In genomic region chr17:10639816-10640215, GRCm38 (mm10) we compare ENCODE assay signal across 15 mouse cellular contexts.
"Had no signal": no experiment of that assay in that cellular context is flagged by ENCODE, and none has a peak within 500 bp of the region (broad histone marks: within the 10 kb centered on the region; RNA-seq: fewer than 3 reads in every experiment).

No protein-coding gene starts in this region.

- DNase-seq: heart, postnatal 10 days; heart, postnatal 14 days; heart, postnatal 36 days; heart, postnatal 4 days; kidney, adult 11 months; kidney, adult 18-20 months; kidney, adult 2 months; kidney, adult 8-10 months; kidney, adult 9 months; kidney, postnatal 10 days; kidney, postnatal 14 days; kidney, postnatal 25 days; kidney, postnatal 36 days; kidney, postnatal 4 days; layer of hippocampus, postnatal 36 days had no signal
